In the genomic region with DNA sequence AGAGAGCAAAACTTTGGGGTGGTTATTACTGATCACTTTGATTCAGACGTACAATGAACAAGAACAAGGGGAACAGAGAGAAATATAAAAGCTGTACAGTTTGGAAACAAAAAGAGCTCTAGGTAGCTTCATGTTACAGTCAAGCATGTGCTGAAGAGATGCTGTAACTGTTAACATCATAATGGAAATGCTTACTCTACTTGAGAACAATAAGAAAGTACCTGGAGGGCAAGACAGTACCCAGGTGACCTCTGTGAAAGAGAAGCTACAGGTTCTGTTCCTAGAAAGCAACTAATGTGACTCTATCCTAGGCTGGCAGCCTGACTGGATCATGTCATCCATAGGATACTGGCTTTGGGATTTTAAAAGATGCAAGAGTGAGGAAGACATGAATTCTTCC, we compare ENCODE assay signal across 21 mouse cellular contexts. TPM values are rescaled to one million over a fixed set of nuclear protein-coding genes. Genes with fewer than 3 reads are reported as not detected.
A peak's percentile ranks its signal among the peaks of the same experiment; 100 is the strongest.
DNase-seq lines count a peak whose midpoint lies in the region.
"Had no signal": no experiment of that assay in that cellular context is flagged by ENCODE, and none has a peak within 500 bp of the region (broad histone marks: within the 10 kb centered on the region; RNA-seq: fewer than 3 reads in every experiment).

No protein-coding gene starts in this region.

- DNase-seq in R1 (ENCODE audit: low read depth, low spot score), result peak; percentile 27
- peak; percentile 52 for DNase-seq in ZHBTc4 (ENCODE audit: low read depth, low spot score)
- DNase-seq in heart, postnatal 25 days (ENCODE audit: low spot score), result no peak
- DNase-seq in spleen, postnatal 4 days (ENCODE audit: low spot score in 2 of 2), result no peak
- DNase-seq: adrenal gland, adult 2 months; adrenal gland, adult 8-10 months; adrenal gland, postnatal 10 days; adrenal gland, postnatal 14 days; adrenal gland, postnatal 25 days; adrenal gland, postnatal 36 days; B cell, adult 2 months; cerebellum, adult 11 months; cerebellum, adult 11-12 months; cerebellum, adult 18-20 months; cerebellum, adult 2 months; cerebellum, adult 8-10 months had no signal

- intact Hi-C loops in heart, postnatal 25 days (cut with DNase I), result no loop called here

RNA-seq across cellular contexts. Expression of gene Cfc1, which starts 11.6 kb away (rescaled TPM):
- total RNA-seq in heart, postnatal 25 days (2021), result not detected
- total RNA-seq: adrenal gland, adult 18-20 months; adrenal gland, adult 2 months; adrenal gland, adult 8-10 months; adrenal gland, postnatal 10 days; adrenal gland, postnatal 14 days; adrenal gland, postnatal 25 days; adrenal gland, postnatal 36 days; adrenal gland, postnatal 4 days; CH12.LX; MEL had no signal

RNA-seq across cellular contexts. Expression of gene Prss40, which starts 13.7 kb away (rescaled TPM):
- not detected for total RNA-seq in heart, postnatal 25 days (2021)
- total RNA-seq: adrenal gland, adult 18-20 months; adrenal gland, adult 2 months; adrenal gland, adult 8-10 months; adrenal gland, postnatal 10 days; adrenal gland, postnatal 14 days; adrenal gland, postnatal 25 days; adrenal gland, postnatal 36 days; adrenal gland, postnatal 4 days; CH12.LX; ES-E14; MEL had no signal

RNA-seq across cellular contexts. Expression of gene Amer3, which starts 32.4 kb away (rescaled TPM):
- total RNA-seq in heart, postnatal 25 days (2021), result not detected
- total RNA-seq: ES-E14, MEL had no signal

RNA-seq across cellular contexts. Expression of gene Prss39, which starts 48.9 kb away (rescaled TPM):
- total RNA-seq in heart, postnatal 25 days (2021), result not detected
- total RNA-seq: adrenal gland, adult 18-20 months; adrenal gland, adult 2 months; adrenal gland, adult 8-10 months; adrenal gland, postnatal 10 days; adrenal gland, postnatal 14 days; adrenal gland, postnatal 25 days; adrenal gland, postnatal 36 days; adrenal gland, postnatal 4 days; CH12.LX; ES-E14; MEL had no signal

Comparison
In these comparisons a context has a peak if more than half of its experiments do, and no peak if none do; other contexts are left out.
1. DNase-seq: peak in R1 (single experiment) and ZHBTc4 (single experiment); none in heart, postnatal 25 days (single experiment) and spleen, postnatal 4 days (0 of 2).